Comparison of ENCODE assay signal across 14 mouse cellular contexts in genomic region chr19:57344678-57345077, GRCm38 (mm10).
"Had no signal": no experiment of that assay in that cellular context is flagged by ENCODE, and none has a peak within 500 bp of the region (broad histone marks: within the 10 kb centered on the region; RNA-seq: fewer than 3 reads in every experiment).

No protein-coding gene starts in this region.

- H3K27ac ChIP-seq: neural tube, embryonic 12.5 days; neural tube, embryonic 13.5 days; neural tube, embryonic 15.5 days; stomach, embryonic 15.5 days; stomach, postnatal 0 days had no signal

- H3K27me3 ChIP-seq: neural tube, embryonic 12.5 days; neural tube, embryonic 13.5 days; neural tube, embryonic 15.5 days; stomach, embryonic 15.5 days had no signal

- H3K4me1 ChIP-seq: neural tube, embryonic 12.5 days; neural tube, embryonic 13.5 days; neural tube, embryonic 15.5 days; stomach, embryonic 15.5 days had no signal

- DNase-seq: retina, postnatal 1 day; right cerebral cortex, adult 18-20 months; right cerebral cortex, postnatal 14 days; right cerebral cortex, postnatal 25 days; right cerebral cortex, postnatal 4 days; spleen, adult 18-20 months; thymus, adult 18-20 months; thymus, postnatal 36 days; thymus, postnatal 4 days had no signal

- H3K4me3 ChIP-seq: neural tube, embryonic 12.5 days; neural tube, embryonic 13.5 days; neural tube, embryonic 15.5 days; stomach, embryonic 15.5 days had no signal

- H3K9me3 ChIP-seq: neural tube, embryonic 15.5 days; stomach, embryonic 15.5 days had no signal

- H3K4me2 ChIP-seq: neural tube, embryonic 12.5 days; neural tube, embryonic 13.5 days; neural tube, embryonic 15.5 days; stomach, embryonic 15.5 days had no signal

- H3K9ac ChIP-seq: neural tube, embryonic 12.5 days; neural tube, embryonic 13.5 days; neural tube, embryonic 15.5 days; stomach, embryonic 15.5 days had no signal

- H3K36me3 ChIP-seq: neural tube, embryonic 12.5 days; neural tube, embryonic 13.5 days; neural tube, embryonic 15.5 days; stomach, embryonic 15.5 days had no signal
